Mouse (Mus musculus) embryo, embryonic 10.5 days (tissue): ENCODE data around the gene Adck1.
A peak's percentile ranks its signal among the peaks of the same experiment; 100 is the strongest.
"Not testable (repeated sequence)": the region's sequence is repeated elsewhere in the genome, so short reads cannot be mapped to it uniquely, and the experiment has no call there.

Experiments used
- DNase-seq: peaks from one replicate; pipeline ENCODE4 v3.0.0-alpha.2; 2015; ENCODE audit warnings: low spot score

Gene Adck1

GRCm38 (mm10) chr12:88426926-88427325 is 66.6 kb downstream of the Adck1 start:
- DNase-seq = no peak

DNA sequence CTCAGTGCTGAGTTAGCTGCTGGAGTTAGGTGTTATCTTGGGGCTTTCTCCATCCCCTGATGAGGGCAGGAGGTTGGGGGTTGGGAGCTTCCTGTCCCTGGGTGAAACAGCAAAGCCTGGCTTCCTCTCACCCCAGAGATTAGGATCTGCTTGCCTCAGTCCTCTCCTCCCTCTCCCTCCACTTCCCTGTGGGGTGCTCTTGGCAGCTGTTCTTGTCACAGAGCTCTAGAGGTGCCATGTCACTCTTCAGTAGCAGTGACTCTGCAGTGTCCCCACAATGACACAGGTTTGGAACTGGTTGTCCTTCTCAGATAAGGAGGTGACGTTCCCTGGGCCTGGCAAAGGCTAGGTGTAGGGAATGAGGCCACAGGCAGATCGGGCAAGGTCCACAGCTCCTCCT is 68.4 kb downstream of the Adck1 start:
- no peak for DNase-seq

DNA sequence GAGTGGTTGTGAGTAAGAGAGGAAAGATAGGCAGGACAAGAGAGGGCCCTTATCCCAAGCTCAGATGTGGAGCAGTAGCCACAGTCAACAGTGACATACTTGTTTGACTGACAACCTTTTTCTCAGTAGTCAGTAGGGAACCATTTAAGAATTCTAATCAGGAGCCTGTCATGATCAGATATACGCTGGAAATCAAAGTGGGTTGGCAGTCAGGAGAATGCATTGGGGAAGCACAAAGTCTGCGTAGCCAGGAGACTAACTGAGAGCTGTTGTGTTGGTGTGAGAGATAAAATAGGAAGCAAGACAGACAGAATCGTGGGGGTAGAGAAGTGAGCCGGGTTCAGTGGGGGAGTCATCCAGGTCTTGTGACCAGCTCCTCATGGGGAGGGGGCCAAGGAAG is 71.9 kb downstream of the Adck1 start:
- DNase-seq = no peak

GRCm38 (mm10) chr12:88433171-88433570 is 72.8 kb downstream of the Adck1 start:
- no peak for DNase-seq

DNA sequence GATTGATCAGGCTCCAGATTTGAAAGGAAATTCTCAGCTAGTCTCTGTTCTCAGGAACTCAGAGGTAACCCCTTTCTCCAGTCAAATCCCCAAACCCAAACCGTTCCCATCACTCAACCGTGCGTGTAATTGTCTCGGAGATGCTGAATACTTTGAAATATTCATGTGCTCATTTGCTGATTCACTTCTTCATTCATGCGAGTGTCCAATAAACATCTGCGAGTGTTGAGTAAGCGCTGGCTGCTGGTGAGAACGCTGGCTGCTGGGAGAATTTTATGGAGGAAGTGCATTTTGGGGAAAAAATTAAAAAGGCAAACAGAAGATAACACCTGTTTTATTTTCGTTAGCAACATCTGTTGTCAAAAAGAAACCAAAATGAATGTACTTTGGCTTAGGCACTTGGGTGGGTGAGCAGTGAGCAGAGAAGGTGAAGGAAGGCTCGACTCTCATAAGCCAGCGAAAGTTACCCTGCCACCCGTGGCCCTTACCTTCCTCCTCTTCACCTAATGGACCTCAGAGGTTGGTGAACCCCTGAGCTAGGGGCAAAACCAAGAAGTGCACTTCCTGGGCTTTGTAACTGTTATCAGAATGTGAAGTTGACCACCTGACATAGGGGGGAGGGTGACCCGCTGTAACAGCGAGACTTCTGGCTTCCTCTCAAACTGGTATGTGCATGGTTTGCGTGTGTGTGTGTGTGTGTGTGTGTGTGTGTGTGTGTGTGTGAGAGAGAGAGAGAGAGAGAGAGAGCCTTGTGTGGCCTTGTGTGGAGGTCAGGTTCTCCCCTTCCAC is 76.8 kb downstream of the Adck1 start:
- DNase-seq = no peak

DNA sequence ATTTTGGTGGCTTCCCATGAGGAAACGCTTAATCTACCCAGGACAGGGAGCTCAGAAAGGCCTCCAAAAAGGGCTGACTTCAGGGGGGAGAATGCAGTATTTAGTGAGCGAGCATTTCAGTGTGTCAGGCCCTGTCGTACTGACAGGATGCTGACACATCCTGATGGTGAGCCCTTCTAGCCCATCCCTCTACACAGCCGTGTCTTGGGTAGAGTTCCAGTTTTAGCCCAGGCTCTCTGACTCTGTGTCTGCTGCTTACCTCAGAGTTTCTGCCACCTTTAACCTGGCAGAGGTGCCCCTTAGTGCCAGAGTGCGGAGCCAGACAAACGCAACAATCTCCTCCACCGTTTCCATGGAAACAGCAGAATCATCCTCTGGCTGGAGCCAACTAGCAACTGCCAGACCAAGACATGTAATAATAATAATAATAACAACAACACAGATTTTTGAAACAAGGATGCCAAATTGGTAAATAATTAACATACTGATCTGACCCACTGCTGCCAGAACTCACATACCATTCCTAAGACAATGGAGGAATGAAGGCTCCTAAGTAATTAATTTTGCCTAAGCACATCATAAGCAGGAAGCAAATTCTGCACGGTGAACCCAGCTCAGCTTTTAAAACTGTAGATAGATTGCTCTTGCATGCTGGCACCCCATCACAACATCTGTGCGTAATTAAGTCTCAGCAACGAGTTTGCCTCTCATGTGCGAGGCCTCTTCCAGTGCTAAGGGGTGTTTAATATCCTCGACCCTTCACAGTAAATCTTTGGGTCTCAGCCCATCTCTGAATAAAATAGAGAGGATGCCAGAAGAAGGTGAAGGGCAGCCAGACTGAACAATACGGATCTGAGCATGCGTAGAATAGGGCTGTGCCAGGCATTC is 81.8 kb downstream of the Adck1 start:
- DNase-seq = peak; percentile 15

DNA sequence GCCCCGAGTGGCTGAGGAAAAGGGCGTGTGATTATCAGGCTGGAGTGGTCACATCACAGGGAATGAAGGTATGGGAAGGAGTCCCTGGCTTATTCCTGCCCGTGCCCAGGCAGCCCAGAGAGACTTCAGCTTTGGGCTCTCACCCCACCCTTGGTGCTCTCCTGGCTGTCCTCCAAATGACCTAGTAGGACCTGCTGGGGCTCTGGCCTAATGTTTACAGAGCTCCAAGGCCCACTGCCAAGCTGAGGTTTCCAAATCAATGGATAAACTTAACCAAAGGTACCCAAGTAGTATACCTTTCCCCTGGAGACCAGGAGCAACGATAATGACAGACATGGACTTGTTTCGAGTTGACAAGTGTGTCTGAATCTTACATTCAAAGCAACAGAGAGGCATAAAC is 83.7 kb downstream of the Adck1 start:
- DNase-seq = no peak

GRCm38 (mm10) chr12:88445471-88445870 is 85.1 kb downstream of the Adck1 start:
- no peak for DNase-seq

DNA sequence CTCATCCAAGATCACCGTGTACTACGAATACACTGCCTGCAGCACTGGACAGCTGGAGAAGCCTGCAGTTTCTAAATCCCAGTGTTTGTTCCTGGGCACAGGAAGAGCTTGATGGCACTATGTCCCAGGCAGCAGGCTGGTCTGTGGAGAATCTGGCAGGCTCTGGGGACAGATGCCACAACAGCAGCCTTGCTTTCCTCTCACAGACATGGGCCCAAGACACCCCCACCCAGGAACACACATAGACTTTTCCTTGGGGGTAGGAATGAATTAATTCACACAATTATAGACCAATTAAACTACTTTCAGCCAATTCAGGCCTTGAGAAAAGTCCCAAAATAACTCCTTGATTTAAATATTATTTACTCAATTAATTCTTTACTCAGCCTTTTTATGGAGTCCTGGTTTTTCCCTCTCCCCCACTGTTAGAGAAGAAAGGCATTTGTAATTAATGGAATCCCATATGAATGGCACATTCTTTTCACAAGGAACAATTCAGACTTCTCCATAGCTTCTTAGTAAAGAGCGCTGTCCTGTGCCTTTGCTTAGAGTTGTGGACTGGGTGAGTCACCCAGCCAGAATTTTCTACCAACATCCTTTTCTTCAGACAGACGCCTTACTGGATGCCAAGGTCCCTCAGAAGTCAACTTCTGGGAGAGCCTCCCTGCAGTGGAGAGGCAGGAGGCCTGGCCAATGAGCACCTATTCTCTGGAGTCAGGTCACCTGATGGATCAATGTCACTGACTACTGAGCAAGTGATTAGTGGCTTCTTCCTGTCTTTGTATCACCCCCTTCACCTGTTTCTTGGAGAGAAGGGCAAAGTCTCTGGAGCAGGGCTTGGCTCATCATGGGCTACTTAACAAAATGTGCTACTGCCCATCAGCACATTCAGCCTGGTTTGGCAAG is 90.6 kb downstream of the Adck1 start:
- DNase-seq = no peak

- peak; percentile 45 for DNase-seq
These were observed 94.5 kb downstream of the Adck1 start for GRCm38 (mm10) chr12:88454701-88455410.

GRCm38 (mm10) chr12:88457021-88457420 is 96.7 kb downstream of the Adck1 start:
- DNase-seq = no peak

DNA sequence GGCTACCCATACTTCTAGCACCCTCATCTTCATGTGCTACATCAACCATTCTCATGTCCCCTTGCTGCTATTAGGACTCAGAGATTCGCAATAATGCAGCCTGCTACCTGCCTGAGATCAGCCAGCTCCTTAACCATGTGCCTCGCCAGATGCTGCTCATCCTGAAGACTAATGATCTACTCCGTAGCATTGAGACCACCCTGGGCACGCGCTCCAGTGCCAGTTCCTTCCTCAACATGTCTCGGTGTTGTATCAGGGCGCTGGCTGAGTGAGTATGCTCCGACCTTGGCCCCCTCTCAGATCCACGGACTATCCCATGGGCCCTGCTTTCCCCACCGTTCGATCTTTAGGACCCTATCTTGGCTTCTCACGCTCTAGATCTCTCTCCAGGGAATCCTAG is 98.6 kb downstream of the Adck1 start:
- no peak for DNase-seq

DNA sequence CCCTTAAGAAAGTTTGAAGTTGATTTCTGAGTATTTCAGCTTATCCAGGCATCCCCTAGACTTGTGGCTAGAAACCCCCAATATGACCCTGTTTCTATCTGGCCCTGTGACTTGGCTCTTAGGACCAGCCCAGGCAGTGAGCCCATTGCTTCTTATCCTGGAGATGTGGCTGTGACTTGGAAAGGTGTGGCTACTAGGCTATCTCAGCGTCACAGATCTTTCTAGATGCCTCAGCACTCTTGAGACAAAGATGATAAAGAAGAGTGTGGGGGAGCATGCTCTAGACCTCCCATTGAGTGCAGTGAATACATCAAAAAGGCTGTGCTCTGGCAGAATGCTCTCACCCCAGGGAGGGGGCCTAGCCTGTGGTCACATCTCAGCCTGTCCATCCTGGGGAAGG is 99.1 kb downstream of the Adck1 start:
- no peak for DNase-seq

DNA sequence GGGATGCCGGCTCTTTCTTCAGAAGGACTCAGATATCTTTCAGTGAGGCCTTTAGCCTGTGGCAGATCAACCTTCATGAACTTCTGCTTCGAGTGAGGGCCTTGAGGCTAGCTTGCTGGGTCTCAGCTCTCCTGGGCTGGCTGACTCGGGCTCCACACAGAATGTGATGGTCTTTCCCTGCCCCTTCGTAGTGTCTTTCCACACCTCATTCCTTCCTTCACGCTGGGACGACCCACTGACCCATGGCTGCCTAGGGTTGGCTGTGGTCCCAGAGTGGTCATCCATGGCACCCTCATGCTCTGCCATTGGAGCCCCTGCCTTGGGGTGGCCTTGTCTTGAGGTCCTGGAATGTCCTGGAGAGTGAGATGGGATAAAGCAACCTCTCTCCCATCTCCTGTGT is 100.7 kb downstream of the Adck1 start:
- DNase-seq = no peak

- no peak for DNase-seq
These were observed 103.4 kb downstream of the Adck1 start for GRCm38 (mm10) chr12:88463588-88464290.

DNA sequence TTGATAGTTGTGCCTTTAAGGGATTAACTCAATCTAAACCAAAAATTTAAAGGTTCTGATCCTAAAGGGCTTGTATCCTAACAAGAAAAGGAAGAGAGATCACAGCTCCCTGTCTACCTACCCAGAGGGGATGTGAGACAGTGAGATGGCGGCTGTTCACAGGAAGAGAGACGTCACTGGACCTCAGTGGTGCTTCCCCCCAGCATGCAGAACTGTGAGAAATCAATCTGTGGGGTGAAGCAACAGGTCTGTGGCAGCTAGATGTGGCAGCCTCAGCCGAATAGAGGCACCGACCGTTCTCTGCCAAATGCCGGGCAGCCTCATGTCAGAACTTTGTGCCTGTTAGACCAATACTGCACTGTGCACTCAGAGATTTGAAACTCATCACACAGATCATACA is 106.4 kb downstream of the Adck1 start:
- no peak for DNase-seq

- DNase-seq = no peak
These were observed 106.9 kb downstream of the Adck1 start for GRCm38 (mm10) chr12:88467257-88467656.

DNA sequence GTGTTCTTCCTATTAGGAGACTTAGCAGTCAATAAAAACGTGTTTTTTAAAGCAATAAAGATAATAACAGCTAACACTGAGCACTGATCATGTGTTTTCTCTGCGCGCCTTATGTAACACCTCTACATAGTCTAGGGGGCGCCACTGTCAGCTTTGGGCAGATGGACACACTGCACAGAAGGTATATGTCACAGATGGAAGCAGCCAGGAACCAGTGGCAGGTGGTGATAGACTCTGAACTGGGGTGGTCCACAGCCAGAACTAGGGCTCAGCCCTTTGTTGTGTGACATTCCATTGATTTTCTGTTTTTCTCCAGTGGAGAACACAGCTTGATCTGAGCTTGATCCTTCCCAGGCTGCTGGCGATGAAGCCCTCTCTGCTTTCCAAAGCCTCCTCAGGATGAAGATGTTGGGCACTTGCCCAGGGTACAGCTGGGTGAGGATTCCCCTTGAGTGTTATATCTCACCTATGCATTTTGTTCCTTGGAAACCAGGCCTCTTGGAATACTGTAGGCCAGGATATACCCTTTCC is 107.6 kb downstream of the Adck1 start:
- no peak for DNase-seq

DNA sequence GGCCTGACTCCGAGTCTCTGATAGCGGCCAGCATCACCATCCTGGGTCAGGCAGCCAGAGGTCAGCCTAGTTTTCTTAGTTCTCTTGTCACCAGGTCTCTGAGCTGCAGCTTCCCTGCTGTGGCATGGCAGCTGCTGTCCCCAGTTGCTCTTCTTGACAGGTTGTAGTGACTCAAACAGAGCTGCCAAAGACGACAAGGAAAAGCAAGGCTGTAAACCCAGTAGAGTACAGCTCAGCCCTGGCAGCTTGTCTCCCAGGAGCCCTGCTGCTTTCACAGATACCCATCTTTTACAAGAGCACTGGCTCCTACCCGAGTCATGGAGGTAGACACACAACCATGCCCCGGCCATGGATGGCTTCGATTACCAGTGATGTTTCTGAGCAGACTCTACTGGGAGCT is 108.3 kb downstream of the Adck1 start:
- DNase-seq = no peak

DNA sequence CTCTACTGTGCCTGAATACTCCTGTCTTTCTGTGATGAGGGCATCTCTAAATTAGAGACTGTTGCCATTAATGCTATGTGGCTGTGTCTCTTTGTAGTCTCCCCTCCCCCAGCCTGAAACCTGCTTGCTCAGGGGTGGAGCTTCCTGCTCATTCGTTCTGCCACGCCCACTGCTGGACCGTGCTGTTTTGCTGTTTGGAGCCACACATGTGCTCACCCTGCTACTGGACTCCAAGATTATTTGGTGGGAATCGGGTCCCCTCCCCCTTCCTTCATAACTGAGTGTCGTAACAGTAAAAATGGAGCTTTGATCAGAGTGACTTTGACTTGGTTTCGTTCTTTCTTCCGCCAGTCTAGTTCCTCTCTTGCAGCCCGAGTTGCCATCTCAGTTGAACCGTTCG is 111.5 kb downstream of the Adck1 start:
- not testable (repeated sequence) for DNase-seq

DNA sequence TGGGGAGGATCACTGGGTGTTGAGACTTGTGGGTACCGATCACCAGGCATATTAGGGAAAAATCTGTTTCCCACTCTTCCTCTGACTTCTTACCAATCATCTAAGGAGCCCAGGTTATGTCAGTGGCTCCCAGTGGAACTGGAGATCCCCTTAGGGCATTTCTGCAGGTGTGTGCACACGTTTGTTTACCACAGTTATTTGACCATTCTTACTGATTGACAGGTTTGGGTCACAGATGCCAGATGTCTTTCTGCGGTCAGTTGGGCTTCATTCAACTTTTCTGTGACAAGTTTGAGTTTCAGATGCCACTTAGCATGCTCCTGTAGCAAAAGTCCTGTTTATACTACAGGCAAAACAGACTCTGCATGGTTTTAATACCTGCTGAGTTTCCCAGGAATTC is 112.5 kb downstream of the Adck1 start:
- DNase-seq = no peak
